Mouse (Mus musculus) CD4-positive, CD25-positive, alpha-beta regulatory T cell, adult 9 weeks (primary cell): ENCODE results near the gene Abhd2. TPM values are rescaled to one million over a fixed set of nuclear protein-coding genes. Genes with fewer than 3 reads are reported as not detected.

Experiments
- polyA plus RNA-seq: library from polyadenylated mRNA; unstranded; fragments of 100-300 nt; shearing (Covaris generic); gene quantifications from one replicate; pipeline ENCODE4 v1.2.1, GENCODE M21; 2017

Abhd2 gene
- polyA plus RNA-seq: 14.7 TPM

GRCm38 (mm10) chr7:79272789-79273718, at the start of gene Abhd2:
Abhd2 (plus strand) TSS chr7:79273199.

GRCm38 (mm10) chr7:79386422-79387133, 113.6 kb downstream of the Abhd2 start, which contains the start of gene Rlbp1:
Rlbp1 (minus strand) TSS chr7:79387048.

GRCm38 (mm10) chr7:79391883-79392649, 119.1 kb downstream of the Abhd2 start, which contains the start of gene Fanci:
Fanci (plus strand) TSS chr7:79391929.

Other genes with a start within 250 kb of the Abhd2 start
- not detected for gene Acan, start 219.7 kb upstream of the Abhd2 start, polyA plus RNA-seq
- gene Hapln3, start 142.2 kb upstream of the Abhd2 start, polyA plus RNA-seq: not detected
- 25.5 TPM for gene Mfge8, start 124.1 kb upstream of the Abhd2 start, polyA plus RNA-seq
- not detected for gene Rlbp1, start 113.8 kb downstream of the Abhd2 start, polyA plus RNA-seq
- 5.5 TPM for gene Fanci, start 118.7 kb downstream of the Abhd2 start, polyA plus RNA-seq
- 36.8 TPM for gene Polg, start 193.2 kb downstream of the Abhd2 start, polyA plus RNA-seq